21 mouse cellular contexts compared by ENCODE assay signal in genomic region chr19:11464795-11465194, GRCm38 (mm10). TPM values are rescaled to one million over a fixed set of nuclear protein-coding genes. Genes with fewer than 3 reads are reported as not detected.
A peak's percentile ranks its signal among the peaks of the same experiment; 100 is the strongest.
DNase-seq lines count a peak whose midpoint lies in the region; ATAC-seq and TF ChIP-seq lines count a peak whose summit lies in the region.
"Not testable (repeated sequence)": the region's sequence is repeated elsewhere in the genome, so short reads cannot be mapped to it uniquely, and the experiment has no call there.
"Had no signal": no experiment of that assay in that cellular context is flagged by ENCODE, and none has a peak within 500 bp of the region (broad histone marks: within the 10 kb centered on the region; RNA-seq: fewer than 3 reads in every experiment).

No protein-coding gene starts in this region.

- peak; percentile 37 for ATAC-seq in CD4-positive, CD25-positive, alpha-beta regulatory T cell, adult 4 months
- peak; percentile 95 for ATAC-seq in granulocyte monocyte progenitor cell, adult 5-6 weeks (replicated peaks; ENCODE audit: poor library complexity, severe bottlenecking)
- peak; percentile 58 for ATAC-seq in inflammation-experienced regulatory T-cells, adult 6 months
- peak; percentile 50; the same call in 1 of the 2 replicates for ATAC-seq in lung, postnatal 0 days
- peak; percentile 91 for ATAC-seq in monocyte, adult 5-6 weeks (replicated peaks; ENCODE audit: insufficient number of reproducible peaks, low FRiP score, low TSS enrichment, poor library complexity, severe bottlenecking)

- WGBS in lung, postnatal 0 days: 18% methylated on average over 1 of the region's 1 CpGs
- 0% methylated on average over 1 of the region's 1 CpGs for WGBS in macrophage (ENCODE audit: missing documents)

- H3K79me2 ChIP-seq in macrophage (ENCODE audit: inconsistent target): peaks cover 23% of the 10 kb centered on the region

- H3K27ac ChIP-seq in lung, postnatal 0 days (ENCODE audit: low read length): not testable (repeated sequence)
- peak overlapping the region; percentile 68 for H3K27ac ChIP-seq in macrophage

- H3K4me3 ChIP-seq in lung, postnatal 0 days (ENCODE audit: low read depth, low read length): not testable (repeated sequence)
- H3K4me3 ChIP-seq in macrophage (ENCODE audit: inconsistent target): peak overlapping the region; percentile 19; the same call in 1 of the 2 replicates

- H3K4me2 ChIP-seq in lung, postnatal 0 days (replicated peaks; ENCODE audit: low read depth, low read length): not testable (repeated sequence)

- H3K27me3 ChIP-seq in lung, postnatal 0 days (replicated peaks; ENCODE audit: insufficient read depth, low read length): not testable (repeated sequence)

- not testable (repeated sequence) for H3K36me3 ChIP-seq in lung, postnatal 0 days (ENCODE audit: insufficient read depth, low read length); macrophage (ENCODE audit: inconsistent target)

- peak; percentile 6 for DNase-seq in adipocyte (ENCODE audit: low spot score)
- peak; percentile 33 for DNase-seq in lung, postnatal 0 days (ENCODE audit: low spot score)

- not testable (repeated sequence) for H3K9me3 ChIP-seq in lung, postnatal 0 days (ENCODE audit: low read length)

- not testable (repeated sequence) for H3K4me1 ChIP-seq in lung, postnatal 0 days (ENCODE audit: insufficient read depth, low read depth, low read length)

- 0 out of 2 replicates have a peak, but pooled peaks have one; percentile 10 for TF ChIP-seq EP300 in lung, postnatal 0 days (IDR thresholded peaks at IDR 0.05)

- H3K9ac ChIP-seq in lung, postnatal 0 days (replicated peaks; ENCODE audit: low read depth): not testable (repeated sequence)

- TF ChIP-seq CTCF in lung, postnatal 0 days (IDR thresholded peaks at IDR 0.05): not testable (repeated sequence)

RNA-seq across cellular contexts. Expression of gene Ms4a6c, which starts 4.4 kb away (rescaled TPM):
- polyA plus RNA-seq in CD4-positive, CD25-positive, alpha-beta regulatory T cell, adult 4 months (2017; shearing (Covaris generic)): 10 to 100 TPM; 13.4 to 20.1 TPM
- total RNA-seq in granulocyte monocyte progenitor cell, adult 5-6 weeks (2014; fragmentation: Nextera tagmentation): 271 and 272 TPM in 2 replicates
- total RNA-seq in granulocyte monocyte progenitor cell, adult 5-6 weeks (2017): 201 and 211 TPM in 2 replicates
- polyA plus RNA-seq in inflammation-experienced regulatory T-cells, adult 6 months (2017; shearing (Covaris generic)): 10 to 100 TPM; 17.0 to 36.7 (median 21.0) TPM
- 10.8 and 12.6 TPM in 2 replicates for polyA plus RNA-seq in lung, postnatal 0 days (2015; fragmentation: Nextera tagmentation; extraction: Ambion mirVana)
- total RNA-seq in macrophage (2018; cell fraction: chromatin; rRNA removed): 100 to 1,000 TPM in 23 of 26 experiments, 10 to 100 TPM in 3; 89.1 to 739 (median 400) TPM
- total RNA-seq in macrophage (2018; cell fraction: cytosol; rRNA removed): 1,000 to 10,000 TPM in 12 of 26 experiments, 100 to 1,000 TPM in 14; 423 to 1,309 (median 781) TPM
- total RNA-seq in macrophage (2018; cell fraction: nucleus; rRNA removed): 100 to 1,000 TPM; 190 to 948 (median 542) TPM
- polyA plus RNA-seq in macrophage (2018): 546 to 786 TPM (median 561 TPM) in 3 replicates
- total RNA-seq in monocyte, adult 5-6 weeks (2017): 292 to 487 TPM (median 394 TPM) in 3 replicates
- total RNA-seq: ES-E14 had no signal
- polyA plus RNA-seq: C2C12 had no signal

RNA-seq across cellular contexts. Expression of gene Gm8369, which starts 20.9 kb away (rescaled TPM):
- 100 to 1,000 TPM; 420 to 532 TPM for polyA plus RNA-seq in CD4-positive, CD25-positive, alpha-beta regulatory T cell, adult 4 months (2017; shearing (Covaris generic))
- 4.9 and 9.0 TPM in 2 replicates for total RNA-seq in granulocyte monocyte progenitor cell, adult 5-6 weeks (2014; fragmentation: Nextera tagmentation)
- total RNA-seq in granulocyte monocyte progenitor cell, adult 5-6 weeks (2017): 1.4 and 2.0 TPM in 2 replicates
- polyA plus RNA-seq in inflammation-experienced regulatory T-cells, adult 6 months (2017; shearing (Covaris generic)): 100 to 1,000 TPM; 382 to 635 (median 544) TPM
- 0.14 and 0.20 TPM in 2 replicates for polyA plus RNA-seq in lung, postnatal 0 days (2015; fragmentation: Nextera tagmentation; extraction: Ambion mirVana)
- total RNA-seq in macrophage (2018; cell fraction: chromatin; rRNA removed): 100 to 1,000 TPM in 1 of 26 experiments, 10 to 100 TPM in 21, 1 to 10 TPM in 4; 2.7 to 111 (median 42.1) TPM
- total RNA-seq in macrophage (2018; cell fraction: cytosol; rRNA removed): 1 to 10 TPM in 22 of 26 experiments, under 1 TPM in 4; 0.85 to 8.7 (median 3.2) TPM
- total RNA-seq in macrophage (2018; cell fraction: nucleus; rRNA removed): 10 to 100 TPM in 22 of 26 experiments, 1 to 10 TPM in 4; 1.7 to 88.4 (median 28.7) TPM
- polyA plus RNA-seq in macrophage (2018): 0.80 to 5.0 TPM (median 2.0 TPM) in 3 replicates
- total RNA-seq in monocyte, adult 5-6 weeks (2017): 50.1 to 131 TPM (median 127 TPM) in 3 replicates
- total RNA-seq: ES-E14; forebrain, postnatal 0 days; gastrocnemius, adult 2 months; heart, postnatal 25 days had no signal
- polyA plus RNA-seq: C2C12; embryonic facial prominence, embryonic 12.5 days; forebrain, embryonic 11.5 days; forebrain, embryonic 14.5 days; heart, embryonic 11.5 days; heart, embryonic 14.5 days; heart, postnatal 0 days; hindbrain, embryonic 12.5 days; hindbrain, embryonic 15.5 days had no signal

RNA-seq across cellular contexts. Expression of gene Ms4a4b, which starts 21.4 kb away (rescaled TPM):
- polyA plus RNA-seq in CD4-positive, CD25-positive, alpha-beta regulatory T cell, adult 4 months (2017; shearing (Covaris generic)): 1,000 to 10,000 TPM; 2,426 to 2,599 TPM
- total RNA-seq in granulocyte monocyte progenitor cell, adult 5-6 weeks (2014; fragmentation: Nextera tagmentation): 2.2 and 2.3 TPM in 2 replicates
- total RNA-seq in granulocyte monocyte progenitor cell, adult 5-6 weeks (2017): 0.10 and 2.6 TPM in 2 replicates
- polyA plus RNA-seq in inflammation-experienced regulatory T-cells, adult 6 months (2017; shearing (Covaris generic)): 1,000 to 10,000 TPM; 2,395 to 2,899 (median 2,705) TPM
- polyA plus RNA-seq in lung, postnatal 0 days (2015; fragmentation: Nextera tagmentation; extraction: Ambion mirVana): 1.7 and 2.4 TPM in 2 replicates
- total RNA-seq in macrophage (2018; cell fraction: chromatin; rRNA removed): 10 to 100 TPM in 13 of 26 experiments, 1 to 10 TPM in 6, under 1 TPM in 2, not detected in 5; 0.33 to 94.2 (median 23.2) TPM
- total RNA-seq in macrophage (2018; cell fraction: cytosol; rRNA removed): 1 to 10 TPM in 25 of 26 experiments, under 1 TPM in 1; 0.61 to 8.0 (median 2.3) TPM
- 10 to 100 TPM in 11 of 26 experiments, 1 to 10 TPM in 14, under 1 TPM in 1; 0.67 to 38.9 (median 8.0) TPM for total RNA-seq in macrophage (2018; cell fraction: nucleus; rRNA removed)
- 2.1 to 3.8 TPM (median 3.0 TPM) in 3 replicates for polyA plus RNA-seq in macrophage (2018)
- 78.1 to 289 TPM (median 80.3 TPM) in 3 replicates for total RNA-seq in monocyte, adult 5-6 weeks (2017)
- total RNA-seq: ES-E14; forebrain, postnatal 0 days; gastrocnemius, adult 2 months had no signal
- polyA plus RNA-seq: C2C12; embryonic facial prominence, embryonic 12.5 days; embryonic facial prominence, embryonic 15.5 days; forebrain, embryonic 11.5 days; forebrain, embryonic 14.5 days; forebrain, postnatal 0 days; heart, embryonic 11.5 days; heart, embryonic 14.5 days; hindbrain, embryonic 12.5 days; hindbrain, embryonic 15.5 days had no signal

RNA-seq across cellular contexts. Expression of gene Ms4a6b, which starts 51.5 kb away (rescaled TPM):
- 1,000 to 10,000 TPM; 1,239 to 1,299 TPM for polyA plus RNA-seq in CD4-positive, CD25-positive, alpha-beta regulatory T cell, adult 4 months (2017; shearing (Covaris generic))
- total RNA-seq in granulocyte monocyte progenitor cell, adult 5-6 weeks (2014; fragmentation: Nextera tagmentation): 39.1 and 44.2 TPM in 2 replicates
- total RNA-seq in granulocyte monocyte progenitor cell, adult 5-6 weeks (2017): 28.3 and 30.5 TPM in 2 replicates
- polyA plus RNA-seq in inflammation-experienced regulatory T-cells, adult 6 months (2017; shearing (Covaris generic)): 1,000 to 10,000 TPM; 1,170 to 1,320 (median 1,200) TPM
- 5.2 and 7.1 TPM in 2 replicates for polyA plus RNA-seq in lung, postnatal 0 days (2015; fragmentation: Nextera tagmentation; extraction: Ambion mirVana)
- 100 to 1,000 TPM in 20 of 26 experiments, 10 to 100 TPM in 6; 18.4 to 667 (median 279) TPM for total RNA-seq in macrophage (2018; cell fraction: chromatin; rRNA removed)
- 100 to 1,000 TPM; 132 to 513 (median 319) TPM for total RNA-seq in macrophage (2018; cell fraction: cytosol; rRNA removed)
- total RNA-seq in macrophage (2018; cell fraction: nucleus; rRNA removed): 100 to 1,000 TPM in 23 of 26 experiments, 10 to 100 TPM in 3; 56.3 to 614 (median 322) TPM
- polyA plus RNA-seq in macrophage (2018): 182 to 404 TPM (median 188 TPM) in 3 replicates
- 127 to 138 TPM (median 132 TPM) in 3 replicates for total RNA-seq in monocyte, adult 5-6 weeks (2017)
- total RNA-seq: ES-E14 had no signal
- polyA plus RNA-seq: C2C12 had no signal

Comparison
In these comparisons a context has a peak if more than half of its experiments do, and no peak if none do; other contexts are left out.
1. ATAC-seq: peak in every context shown above with its lines; median percentile 95 in granulocyte monocyte progenitor cell, adult 5-6 weeks; 91 in monocyte, adult 5-6 weeks; 58 in inflammation-experienced regulatory T-cells, adult 6 months; 50 in lung, postnatal 0 days; 37 in CD4-positive, CD25-positive, alpha-beta regulatory T cell, adult 4 months.
2. RNA of gene Ms4a6c, which starts 4.4 kb away (polyA plus RNA-seq): 546 to 786 TPM in macrophage; 17.0 to 36.7 TPM in inflammation-experienced regulatory T-cells, adult 6 months, 13.4 to 20.1 TPM in CD4-positive, CD25-positive, alpha-beta regulatory T cell, adult 4 months and 10.8 to 12.6 TPM in lung, postnatal 0 days; every median in the first group is over 10 times any median in the second.
3. RNA of gene Gm8369, which starts 20.9 kb away (polyA plus RNA-seq): 382 to 635 TPM in inflammation-experienced regulatory T-cells, adult 6 months and 420 to 532 TPM in CD4-positive, CD25-positive, alpha-beta regulatory T cell, adult 4 months; 0.80 to 5.0 TPM in macrophage and 0.14 to 0.20 TPM in lung, postnatal 0 days; every median in the first group is over 10 times any median in the second.
4. RNA of gene Ms4a4b, which starts 21.4 kb away (polyA plus RNA-seq): 2,395 to 2,899 TPM in inflammation-experienced regulatory T-cells, adult 6 months and 2,426 to 2,599 TPM in CD4-positive, CD25-positive, alpha-beta regulatory T cell, adult 4 months; 2.1 to 3.8 TPM in macrophage and 1.7 to 2.4 TPM in lung, postnatal 0 days; every median in the first group is over 100 times any median in the second.